Mouse (Mus musculus) T-helper 1 cell (primary cell): Measurements from ENCODE around the gene Stn1.

Experiments used
- in situ Hi-C: fragments of 300-600 bp; cut with MboI, MseI; formaldehyde crosslinking; loops from one replicate; pipeline ENCODE4 v1.15.1; 2025; ENCODE audit warnings: high pct_unique_total_duplicates

Stn1 gene

GRCm38 (mm10) chr19:47454167-47455000 lies 82.9 kb downstream of the Stn1 start:
- in situ Hi-C loops: loop anchor here (10.0 kb wide), 1 partner anchor 1410 kb away; the partner anchor contains the start of genes Ldb1 and Pprc1

GRCm38 (mm10) chr19:47453352-47453751 lies 84.0 kb downstream of the Stn1 start:
- in situ Hi-C loops: loop anchor here (10.0 kb wide), 1 partner anchor 1409 kb away; the partner anchor contains the start of genes Ldb1 and Pprc1

DNA sequence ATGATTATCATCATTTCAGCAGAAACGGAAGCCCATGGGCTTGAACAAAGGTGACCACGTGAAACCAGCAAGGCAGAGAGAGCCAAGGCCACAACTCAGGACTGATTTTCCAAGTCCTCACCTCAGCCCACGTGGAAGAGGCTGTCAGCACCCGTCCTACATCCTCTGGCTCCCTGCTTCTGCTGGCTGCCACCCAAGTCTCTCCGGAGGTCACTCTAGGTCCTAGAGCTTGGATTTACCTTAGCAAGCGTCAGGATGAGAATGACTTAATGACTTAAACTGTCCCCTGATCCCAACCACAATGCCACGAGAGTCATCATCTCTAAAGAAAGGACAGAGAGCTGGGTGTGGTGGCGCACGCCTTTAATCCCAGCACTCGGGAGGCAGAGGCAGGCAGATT lies 84.6 kb downstream of the Stn1 start:
- in situ Hi-C loops: loop anchor here (10.0 kb wide), 1 partner anchor 1408 kb away; the partner anchor contains the start of genes Ldb1 and Pprc1

DNA sequence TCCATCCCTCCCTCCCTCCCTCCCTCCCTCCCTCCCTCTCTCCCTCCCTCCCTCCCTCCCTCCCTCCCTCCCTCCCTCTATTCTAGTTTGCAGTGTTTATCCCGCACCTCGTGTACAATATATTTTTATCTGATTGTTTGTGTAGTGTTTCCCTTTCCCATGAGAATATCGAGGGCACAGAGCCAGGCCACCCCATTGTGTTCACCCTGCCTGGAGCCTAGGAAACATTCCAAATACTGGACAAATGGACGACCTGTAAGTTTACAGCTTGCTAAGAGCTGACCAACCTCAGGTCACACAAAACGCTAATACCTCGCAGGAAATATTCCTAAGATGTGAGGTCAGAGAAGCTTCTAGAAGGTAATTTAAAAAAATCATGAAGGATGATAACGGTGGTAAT lies 85.1 kb downstream of the Stn1 start:
- in situ Hi-C loops: loop anchor here (10.0 kb wide), 1 partner anchor 1407 kb away; the partner anchor contains the start of genes Ldb1 and Pprc1

DNA sequence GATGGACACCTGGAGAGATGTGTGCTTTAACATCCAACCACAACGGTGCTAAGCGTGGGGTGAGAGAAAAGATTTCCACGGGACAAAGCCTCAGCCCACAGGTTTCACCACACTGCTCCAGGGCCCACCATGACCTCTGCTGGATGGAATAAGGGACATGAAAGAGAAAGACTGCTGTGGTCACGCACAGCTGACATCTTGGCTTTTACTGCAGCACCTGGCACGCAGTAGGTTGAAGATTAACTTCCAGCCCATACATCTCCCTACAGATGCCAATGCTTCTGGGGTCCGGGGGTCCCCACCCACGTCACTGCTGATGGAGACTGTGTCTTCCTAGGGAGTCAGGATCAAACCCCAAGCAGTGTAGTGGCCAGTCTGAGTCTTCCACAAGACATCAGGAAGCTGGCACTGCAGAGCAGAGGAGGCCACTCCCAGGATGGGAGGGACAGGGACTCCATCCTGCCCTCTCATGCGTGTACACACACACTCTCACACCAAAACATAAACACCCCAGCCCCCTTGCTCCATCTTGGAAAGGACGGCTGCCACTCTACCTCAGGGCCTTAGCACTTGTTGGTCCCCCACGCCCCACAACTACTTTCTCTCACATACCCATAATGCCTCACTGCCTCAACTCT lies 85.7 kb downstream of the Stn1 start:
- in situ Hi-C loops: loop anchor here (10.0 kb wide), 1 partner anchor 1407 kb away; the partner anchor contains the start of genes Ldb1 and Pprc1
